Mouse (Mus musculus): ENCODE results near the gene Palld.

The Palld gene

GRCm38 (mm10) chr8:61582547-61582946 lies 319.9 kb downstream of the Palld start:
- DNase-seq: no peak

DNA sequence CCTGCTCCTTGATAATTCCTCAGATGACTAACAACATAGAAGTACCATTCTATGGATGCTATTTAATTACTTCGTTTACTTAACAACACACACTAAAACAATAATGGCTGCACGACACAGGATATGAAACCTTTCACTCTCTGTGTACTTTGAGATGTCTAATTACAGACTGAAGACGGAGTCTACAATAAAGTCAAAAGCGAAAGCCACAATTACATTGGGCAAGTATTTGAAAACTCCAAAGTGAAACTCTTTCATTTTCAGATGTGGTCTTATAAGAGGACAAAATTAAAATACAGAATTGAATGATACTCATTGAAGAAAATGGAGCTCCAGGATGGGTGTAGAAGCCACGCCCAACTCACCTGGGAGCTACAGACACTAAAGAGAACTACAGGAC lies 321.2 kb downstream of the Palld start:
- no peak for DNase-seq

DNA sequence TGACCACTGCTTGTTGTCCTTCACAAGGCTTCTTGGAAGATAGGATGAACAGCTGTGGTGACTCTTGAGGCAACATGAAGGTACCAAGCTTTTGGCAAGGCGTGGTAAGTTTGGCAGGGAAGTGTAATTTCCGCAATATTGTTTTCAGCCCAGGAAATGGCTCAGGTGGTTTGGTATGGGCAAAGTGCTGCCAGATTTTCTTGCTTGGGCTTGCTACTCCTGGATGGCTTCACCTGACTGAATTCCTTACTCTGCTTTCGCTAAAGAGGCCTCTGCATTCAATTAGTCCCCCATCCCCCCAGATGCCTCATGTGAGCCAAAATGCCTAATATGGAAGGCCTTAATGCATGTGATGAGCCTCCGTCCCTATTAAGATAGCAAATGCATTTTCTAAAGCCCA lies 322.7 kb downstream of the Palld start:
- no peak for DNase-seq

DNA sequence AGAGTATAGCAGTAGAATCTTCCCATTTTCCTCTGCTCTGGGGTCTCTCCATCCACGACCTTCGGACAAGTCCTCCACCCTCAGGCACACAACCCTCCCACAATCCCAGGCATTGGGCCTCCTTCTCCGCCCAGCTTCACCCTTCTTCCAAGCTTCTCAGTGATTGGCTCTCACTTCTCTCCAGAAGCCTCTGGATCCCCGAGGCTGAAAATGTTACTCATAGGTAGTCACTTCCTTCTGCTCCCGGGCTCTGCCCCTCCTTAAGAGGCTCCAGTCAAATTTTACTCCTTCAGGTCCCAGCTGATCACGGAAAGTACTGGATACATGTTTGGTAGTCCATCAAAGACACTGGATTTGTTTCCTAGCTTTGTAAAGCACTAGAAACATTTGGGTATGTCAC lies 323.7 kb downstream of the Palld start:
- no peak for DNase-seq

- DNase-seq: no peak
Observed at GRCm38 (mm10) chr8:61575096-61575653, 327.3 kb downstream of the Palld start.

- no peak for DNase-seq
Observed at GRCm38 (mm10) chr8:61574526-61574925, 328.0 kb downstream of the Palld start.

- DNase-seq: no peak
Observed at GRCm38 (mm10) chr8:61573179-61573937, 329.1 kb downstream of the Palld start.

- no peak for DNase-seq
Observed at GRCm38 (mm10) chr8:61572697-61573096, 329.8 kb downstream of the Palld start.

DNA sequence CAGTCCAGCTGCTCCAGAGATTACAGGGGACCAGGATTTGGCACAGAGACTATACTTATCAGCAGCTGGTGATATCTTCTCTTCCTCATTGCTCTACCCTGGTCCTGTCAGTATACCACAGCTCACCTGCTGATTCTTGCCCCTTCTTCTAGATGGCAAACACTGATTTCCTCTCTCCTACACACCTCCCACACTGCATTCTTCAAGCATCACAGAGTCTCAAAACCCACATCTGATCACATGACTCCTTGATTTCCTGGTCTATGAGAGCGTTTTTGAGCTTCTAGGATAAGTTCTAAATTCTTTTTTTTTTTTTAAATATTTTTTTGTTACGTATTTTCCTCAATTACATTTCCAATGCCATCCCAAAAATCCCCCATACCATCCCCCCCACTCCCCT lies 331.9 kb downstream of the Palld start:
- no peak for DNase-seq

DNA sequence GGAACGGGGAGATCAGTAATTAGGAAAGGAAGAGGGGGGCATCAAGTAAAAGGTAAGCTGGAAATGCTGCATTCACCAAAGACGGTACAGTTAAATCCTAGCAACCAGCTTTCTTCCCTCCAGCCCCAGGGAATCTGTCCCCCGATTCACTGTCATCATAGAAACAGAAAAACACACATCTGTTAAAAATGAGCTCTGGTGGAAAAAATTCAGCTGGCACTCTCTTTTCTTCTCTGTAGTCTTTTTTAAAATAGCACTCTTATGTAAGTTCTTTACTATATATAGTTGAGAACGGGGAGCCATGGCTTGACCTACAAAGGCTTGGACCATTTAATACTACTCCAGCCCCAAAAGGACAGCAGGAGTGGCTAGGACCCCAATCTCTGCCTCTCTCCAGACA lies 332.8 kb downstream of the Palld start:
- DNase-seq: no peak

DNA sequence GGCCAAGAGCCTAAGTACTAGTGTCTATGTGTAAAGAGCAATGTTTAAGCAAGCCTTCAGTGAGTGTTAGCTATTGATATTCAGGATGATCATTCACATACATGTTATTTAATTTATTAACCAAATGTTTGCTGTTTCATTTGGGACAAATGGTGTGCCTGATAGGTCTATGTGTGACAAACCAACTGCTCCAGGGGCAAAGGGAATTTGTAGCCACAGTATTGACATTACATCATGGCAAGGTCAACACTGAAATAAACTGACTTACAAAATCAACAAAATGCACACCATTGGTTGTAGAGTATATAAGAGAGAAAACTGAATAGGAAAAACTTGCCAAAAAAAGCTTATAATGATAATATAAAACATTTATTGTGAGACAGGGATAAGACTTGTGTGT lies 333.3 kb downstream of the Palld start:
- DNase-seq: no peak

DNA sequence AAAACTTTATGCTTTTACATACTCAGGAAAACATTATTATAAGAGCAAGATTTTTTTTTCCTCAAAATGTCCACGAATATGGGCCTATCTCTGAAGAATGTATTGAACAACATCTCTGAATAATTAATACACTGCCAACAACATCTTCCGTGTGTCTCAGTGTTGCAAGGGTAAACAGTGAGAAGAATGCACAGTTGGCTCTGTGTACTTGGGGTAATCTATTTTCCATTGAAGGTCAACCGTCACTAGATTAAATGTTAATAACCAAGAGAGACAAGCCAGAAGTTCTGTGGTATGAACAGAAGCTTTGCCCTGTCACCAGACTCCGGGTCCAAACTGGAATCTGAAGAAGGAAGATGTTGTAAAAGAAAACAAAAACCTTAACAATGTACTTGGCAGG lies 339.1 kb downstream of the Palld start:
- no peak for DNase-seq

DNA sequence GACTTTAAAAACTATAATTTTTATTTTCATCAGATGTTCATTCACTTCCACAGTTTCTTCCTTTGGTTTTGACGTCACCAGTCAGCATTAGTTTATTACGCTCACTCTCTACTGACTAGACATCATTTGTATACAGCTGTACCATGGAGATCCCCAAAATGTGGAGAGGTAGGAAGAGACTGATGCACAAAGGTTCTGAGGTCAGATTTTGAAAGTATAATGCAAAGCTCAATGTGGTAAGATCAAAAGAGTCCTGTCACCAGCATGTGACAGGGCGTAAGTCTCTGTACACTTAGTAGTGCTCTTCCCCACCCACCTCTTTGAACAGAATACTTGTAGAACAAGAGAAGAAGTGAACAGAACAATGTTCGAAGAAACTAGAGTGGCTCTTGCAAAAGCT lies 339.9 kb downstream of the Palld start:
- no peak for DNase-seq

DNA sequence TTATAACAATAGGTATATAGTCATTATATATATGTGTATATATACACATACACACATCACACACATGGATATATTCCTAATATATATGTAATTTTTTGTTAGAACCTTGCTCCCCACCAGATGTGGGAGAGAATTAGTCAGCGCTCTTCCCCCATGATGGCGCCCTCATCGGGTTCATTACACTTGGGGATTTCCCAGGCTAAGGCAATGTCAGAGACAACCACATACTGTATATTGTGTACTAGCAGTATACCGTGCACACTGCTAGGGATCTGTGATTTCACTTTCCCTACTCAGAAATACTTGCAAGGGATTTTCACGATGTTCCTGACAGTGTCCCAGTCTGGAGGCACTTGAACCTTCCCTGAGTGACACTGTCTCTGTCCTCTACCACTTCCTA lies 341.3 kb downstream of the Palld start:
- no peak for DNase-seq

DNA sequence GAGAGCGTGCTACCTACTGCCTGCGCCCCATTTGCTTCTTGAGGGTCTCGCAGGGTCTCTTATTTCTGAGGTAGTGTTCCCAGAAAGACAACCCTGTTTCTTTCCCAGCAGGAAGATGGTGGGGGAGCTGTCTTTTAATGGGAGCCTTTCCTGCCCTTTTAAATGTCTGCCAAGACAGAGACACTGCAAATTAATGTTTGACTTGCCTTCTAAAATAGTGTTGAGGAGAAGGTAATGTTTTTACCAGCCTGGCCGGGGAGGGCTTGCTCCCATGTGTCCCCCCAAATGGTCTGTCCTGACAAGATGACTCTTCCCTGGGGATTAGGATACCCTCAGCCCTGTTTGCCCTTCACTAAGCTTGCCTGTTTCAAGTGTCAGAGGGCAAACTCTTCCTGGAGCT lies 342.5 kb downstream of the Palld start:
- no peak for DNase-seq

- DNase-seq: peak; percentile 21 to 34
Observed at GRCm38 (mm10) chr8:61559450-61559849, 343.0 kb downstream of the Palld start.

- peak in 1 of 2 experiments; percentile 15 for DNase-seq
Observed at GRCm38 (mm10) chr8:61558051-61558846, 344.2 kb downstream of the Palld start.

DNA sequence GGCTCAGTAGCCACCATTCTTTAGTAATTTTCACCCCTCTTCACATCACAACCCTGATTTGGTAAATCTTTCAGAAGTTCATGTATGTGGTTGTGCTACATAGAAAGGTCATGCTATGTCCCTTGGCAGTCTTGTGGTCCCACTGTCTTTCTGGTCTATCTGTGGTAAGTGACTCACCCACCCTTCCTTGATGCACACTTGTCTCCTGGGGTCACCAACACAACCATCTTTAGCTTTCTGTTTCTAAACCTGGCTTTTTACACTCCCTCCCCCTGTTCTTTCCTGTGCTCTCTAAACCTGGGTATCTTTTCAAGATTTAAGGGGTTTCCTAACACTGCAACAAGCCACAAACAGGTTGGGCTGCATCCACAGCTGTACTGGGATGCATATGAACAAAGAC lies 345.5 kb downstream of the Palld start:
- DNase-seq: no peak

- DNase-seq: no peak
Observed at GRCm38 (mm10) chr8:61556219-61556618, 346.3 kb downstream of the Palld start.

- no peak for DNase-seq
Observed at GRCm38 (mm10) chr8:61555343-61555742, 347.1 kb downstream of the Palld start.

GRCm38 (mm10) chr8:61552755-61553402 lies 349.6 kb downstream of the Palld start:
- DNase-seq: no peak

DNA sequence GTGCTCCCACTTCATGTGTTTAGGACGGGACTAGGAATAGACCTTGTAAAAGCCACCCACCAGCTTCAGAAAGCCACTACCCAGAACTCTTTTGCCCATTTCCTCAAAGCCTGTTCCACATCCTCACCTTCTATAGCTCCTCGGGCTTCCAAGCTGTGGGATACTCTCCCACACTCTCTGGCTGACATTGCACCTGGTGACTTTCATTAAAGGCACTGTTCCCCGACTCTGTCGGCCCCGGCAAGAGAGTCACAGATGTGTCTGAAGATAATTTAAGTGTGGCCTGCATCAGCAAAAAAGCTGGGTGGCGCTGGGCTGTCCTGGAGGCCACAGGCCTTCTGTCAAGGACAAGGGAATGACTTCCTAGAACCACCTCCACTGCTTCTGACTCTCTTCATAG lies 350.3 kb downstream of the Palld start:
- no peak for DNase-seq

GRCm38 (mm10) chr8:61550006-61550748 lies 352.3 kb downstream of the Palld start:
- no peak for DNase-seq
